Mouse (Mus musculus) testis, postnatal 14 days (tissue): ENCODE results near the gene Meox2.
"Not testable (repeated sequence)": the region's sequence is repeated elsewhere in the genome, so short reads cannot be mapped to it uniquely, and the experiment has no call there.

ENCODE experiments used
- DNase-seq: peaks from one replicate; pipeline ENCODE4 v3.0.0; 2021; ENCODE audit warnings: low spot score

Gene Meox2

DNA sequence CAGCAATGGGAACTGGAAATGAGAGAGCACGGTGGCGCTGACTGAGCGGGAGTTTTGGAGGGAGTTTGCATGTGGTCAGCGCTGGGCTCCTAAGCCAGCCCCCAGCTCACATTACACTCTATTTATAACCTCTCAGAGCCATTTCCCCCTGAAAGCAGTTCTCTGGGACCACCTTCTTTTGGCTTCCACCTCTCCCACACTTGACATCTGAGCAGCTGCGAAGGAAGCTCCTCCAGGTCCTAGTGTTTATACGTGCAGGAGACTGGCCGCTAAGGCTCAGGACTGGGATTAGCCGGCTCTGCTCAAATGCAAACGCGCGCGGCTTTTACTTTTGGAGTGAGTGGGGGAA is at the start of gene Meox2:
Gene Meox2 (plus strand): TSS at position 151 of the 349 bp plus-strand sequence.
- DNase-seq: no peak

DNA sequence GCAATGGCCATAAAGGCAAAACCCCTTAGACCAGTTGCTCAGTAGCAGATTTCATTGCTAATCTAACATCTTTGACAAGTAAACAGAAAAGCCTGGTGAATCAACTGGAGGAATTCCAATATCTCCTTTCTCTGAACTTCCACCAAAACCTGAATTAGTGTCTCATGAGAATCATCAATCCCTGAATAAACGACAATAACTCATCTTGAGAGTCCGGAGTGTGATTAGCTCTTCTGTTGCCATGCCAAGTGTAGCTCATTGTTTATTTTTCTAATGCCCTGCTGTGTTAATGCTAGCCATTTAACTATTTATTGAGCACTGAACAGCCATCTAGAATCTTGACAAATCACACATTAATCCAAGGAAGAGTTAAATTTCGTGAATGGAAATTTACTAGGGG is 35.7 kb upstream of the Meox2 start:
- no peak for DNase-seq

DNA sequence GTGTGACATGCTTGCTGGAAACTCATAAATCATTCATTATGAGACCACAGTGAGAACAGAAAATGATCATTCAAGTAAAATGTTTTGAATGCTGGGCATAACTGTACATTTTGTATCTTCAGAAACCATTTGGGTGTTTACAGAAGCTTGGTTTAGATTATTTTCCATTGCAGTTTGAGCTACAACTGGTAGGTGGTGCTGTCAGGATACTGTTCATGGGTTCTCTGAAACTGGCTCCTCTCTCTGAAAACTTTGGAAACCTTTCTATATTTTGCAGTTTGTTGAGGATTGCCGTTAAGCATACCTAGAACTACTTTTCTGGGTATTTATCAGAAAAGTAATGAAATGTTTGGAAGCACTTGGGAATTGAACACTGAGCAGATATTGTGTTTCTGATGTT is 31.0 kb upstream of the Meox2 start:
- DNase-seq: no peak

DNA sequence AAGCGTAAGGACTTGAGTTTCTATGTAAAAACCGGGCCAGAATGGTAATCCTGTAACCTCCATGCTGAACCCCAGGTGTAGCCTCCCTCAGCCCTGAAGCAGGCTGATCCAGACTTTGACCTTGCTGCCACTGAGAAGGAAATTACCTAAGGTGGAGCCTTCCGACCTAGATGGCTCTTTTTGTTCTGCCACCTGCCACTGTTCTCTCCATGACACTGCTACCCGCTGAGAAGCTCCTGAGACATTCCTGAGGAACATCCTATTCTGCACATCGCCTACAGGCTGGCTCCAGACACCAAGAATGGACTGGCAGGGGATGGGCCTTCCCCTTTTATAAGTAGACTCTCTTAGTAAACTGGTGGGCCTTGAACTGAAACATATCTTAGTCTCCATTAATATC is 28.3 kb upstream of the Meox2 start:
- not testable (repeated sequence) for DNase-seq

DNA sequence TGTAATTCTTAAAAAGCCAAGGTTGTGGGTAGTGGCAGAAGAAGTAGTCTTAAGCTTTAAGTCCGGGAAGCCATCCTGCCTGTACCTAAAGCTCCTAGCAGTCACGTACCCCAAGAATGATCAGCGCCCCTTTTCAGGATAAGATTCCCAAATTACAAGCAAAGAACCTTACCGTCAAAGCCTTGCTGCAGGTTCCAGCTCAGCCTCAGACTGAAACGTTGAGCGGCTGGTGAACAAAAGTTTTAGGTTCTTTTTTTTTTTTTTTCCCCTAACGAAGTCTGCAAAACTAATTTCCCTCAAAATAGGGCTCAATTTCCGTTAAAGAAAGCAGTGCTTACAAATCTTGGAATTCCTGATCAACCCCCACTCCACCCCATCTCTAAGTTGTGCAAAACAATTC is 1.8 kb upstream of the Meox2 start:
- DNase-seq: no peak

DNA sequence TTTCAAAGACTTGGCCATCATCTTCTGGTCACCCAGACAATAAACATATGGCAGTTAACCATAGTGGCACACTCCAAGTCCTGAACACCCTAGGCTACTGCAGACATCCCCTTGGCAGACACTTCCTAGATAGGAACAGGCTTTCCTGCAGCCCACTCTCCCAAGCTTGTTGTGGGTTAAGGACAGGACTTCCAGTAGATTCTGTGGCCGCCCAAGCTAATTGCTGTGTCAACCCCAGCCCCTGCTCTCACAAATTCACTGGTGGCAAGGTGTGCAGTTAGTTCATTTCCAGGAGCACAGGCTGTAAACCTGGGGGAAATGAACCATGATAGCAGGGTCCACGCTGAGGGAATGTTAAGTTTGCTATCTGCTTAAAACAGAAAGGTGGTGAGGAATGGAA is 1.2 kb upstream of the Meox2 start:
- no peak for DNase-seq

DNA sequence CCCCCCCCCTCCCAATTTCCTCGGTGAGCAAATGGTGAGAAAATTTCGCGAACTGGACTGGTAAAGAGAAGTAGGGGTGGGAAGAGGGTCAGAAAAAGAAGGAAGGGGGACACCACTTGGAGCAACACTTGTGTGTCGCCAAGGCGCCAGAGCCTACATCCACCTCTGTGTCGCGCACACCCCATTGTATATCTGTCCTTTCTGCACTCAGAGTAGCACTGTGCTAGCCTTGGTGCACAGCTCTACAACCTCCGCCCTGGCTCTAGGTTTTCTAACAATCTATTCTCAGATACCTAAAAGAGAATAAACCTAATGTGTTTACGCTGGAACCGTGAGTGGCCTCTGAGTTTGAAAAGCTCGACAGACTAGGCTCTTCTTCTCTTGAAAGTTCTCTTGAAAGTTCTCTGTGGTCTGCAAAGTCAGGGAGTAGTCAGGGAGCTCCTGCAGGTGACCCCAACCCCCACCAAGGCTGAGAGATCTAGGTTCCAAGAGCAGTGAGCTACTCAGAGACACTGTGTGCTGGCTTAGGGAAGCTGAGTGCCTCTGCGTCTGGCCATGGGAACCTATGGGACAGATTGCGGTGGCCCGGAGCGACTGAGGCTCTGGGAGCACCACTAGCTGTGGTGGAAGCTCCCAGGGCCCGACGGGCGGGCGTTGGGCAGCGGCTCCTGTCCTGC is 489 bp upstream of the Meox2 start:
- no peak for DNase-seq

DNA sequence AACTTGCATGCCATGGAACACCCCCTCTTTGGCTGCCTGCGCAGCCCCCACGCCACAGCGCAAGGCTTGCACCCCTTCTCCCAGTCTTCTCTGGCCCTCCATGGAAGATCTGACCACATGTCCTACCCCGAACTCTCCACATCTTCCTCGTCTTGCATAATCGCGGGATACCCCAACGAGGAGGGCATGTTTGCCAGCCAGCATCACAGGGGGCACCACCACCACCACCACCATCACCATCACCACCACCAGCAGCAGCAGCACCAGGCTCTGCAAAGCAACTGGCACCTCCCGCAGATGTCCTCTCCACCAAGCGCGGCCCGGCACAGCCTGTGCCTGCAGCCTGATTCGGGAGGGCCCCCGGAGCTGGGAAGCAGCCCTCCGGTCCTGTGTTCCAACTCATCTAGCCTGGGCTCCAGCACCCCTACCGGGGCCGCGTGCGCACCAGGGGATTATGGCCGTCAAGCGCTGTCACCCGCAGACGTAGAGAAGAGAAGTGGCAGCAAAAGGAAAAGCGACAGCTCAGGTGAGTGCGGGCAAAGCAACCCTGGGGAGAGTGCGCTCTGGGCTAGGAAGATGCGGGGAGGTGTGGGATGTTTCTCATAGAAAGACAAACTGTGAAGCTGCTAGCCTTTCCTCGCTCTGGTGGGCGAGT is 606 bp downstream of the Meox2 start:
- DNase-seq: no peak

DNA sequence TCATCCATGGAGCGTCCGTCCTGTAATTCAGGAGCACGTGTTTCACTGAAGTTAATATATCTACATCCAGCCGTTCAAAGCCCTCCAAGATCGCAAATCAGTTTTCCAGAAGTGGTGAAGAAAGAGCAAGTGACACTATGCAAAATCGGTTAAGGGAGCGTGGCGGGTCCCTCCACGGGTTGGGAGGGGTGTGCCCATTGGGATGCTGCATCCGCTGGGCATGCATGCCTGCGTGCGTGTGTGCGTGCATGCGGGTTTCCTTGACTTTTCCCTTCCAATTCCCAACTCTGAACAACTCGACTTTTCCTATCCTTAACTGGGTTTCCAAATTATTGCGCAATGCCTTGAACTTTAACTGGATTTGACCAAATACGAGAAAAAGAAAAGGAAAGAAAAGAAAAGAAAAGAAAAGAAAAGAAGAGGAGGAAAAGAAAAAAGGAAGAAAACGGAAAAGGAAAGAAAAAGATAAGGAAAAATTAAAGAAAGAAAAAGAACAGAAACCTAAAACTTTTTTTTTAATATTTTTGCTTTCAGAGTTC is 1.2 kb downstream of the Meox2 start:
- DNase-seq: no peak

DNA sequence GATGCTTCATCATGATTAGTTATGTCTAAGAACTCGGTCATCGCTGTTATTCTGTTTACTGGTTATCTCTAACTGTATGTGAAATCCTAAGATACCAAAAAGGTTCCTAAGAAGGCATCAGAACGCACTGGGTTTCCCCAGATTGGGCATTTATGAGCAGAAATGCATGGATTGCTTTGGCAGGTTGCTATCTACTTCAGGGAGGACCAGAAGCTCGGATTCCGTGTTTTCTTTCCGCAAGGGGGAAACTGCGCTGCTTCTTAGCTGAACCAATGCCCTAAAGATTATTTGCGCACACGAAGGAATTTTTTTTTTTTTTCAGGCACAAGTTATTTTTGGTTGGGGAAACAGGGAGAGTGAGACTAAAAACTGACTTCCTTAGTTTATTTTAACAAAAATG is 2.6 kb downstream of the Meox2 start:
- no peak for DNase-seq

DNA sequence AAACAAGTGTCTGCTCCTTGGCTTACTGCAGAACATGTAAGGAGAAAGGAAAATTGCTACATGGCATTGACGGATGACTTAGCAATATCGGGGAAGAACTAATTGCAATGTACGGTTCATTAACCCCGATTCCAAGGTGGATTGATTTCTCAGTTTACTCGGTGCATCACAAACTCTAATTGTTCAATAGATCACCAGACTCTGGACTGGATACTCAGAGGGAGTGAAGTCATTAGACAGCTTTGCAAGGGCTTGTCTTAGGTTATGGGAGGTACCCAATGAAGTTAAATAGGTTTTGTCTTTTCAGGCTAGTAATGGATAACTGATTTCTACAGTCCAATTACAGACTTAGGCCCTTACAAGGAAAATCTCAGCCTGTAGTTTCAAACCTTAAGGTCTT is 10.9 kb downstream of the Meox2 start:
- no peak for DNase-seq

DNA sequence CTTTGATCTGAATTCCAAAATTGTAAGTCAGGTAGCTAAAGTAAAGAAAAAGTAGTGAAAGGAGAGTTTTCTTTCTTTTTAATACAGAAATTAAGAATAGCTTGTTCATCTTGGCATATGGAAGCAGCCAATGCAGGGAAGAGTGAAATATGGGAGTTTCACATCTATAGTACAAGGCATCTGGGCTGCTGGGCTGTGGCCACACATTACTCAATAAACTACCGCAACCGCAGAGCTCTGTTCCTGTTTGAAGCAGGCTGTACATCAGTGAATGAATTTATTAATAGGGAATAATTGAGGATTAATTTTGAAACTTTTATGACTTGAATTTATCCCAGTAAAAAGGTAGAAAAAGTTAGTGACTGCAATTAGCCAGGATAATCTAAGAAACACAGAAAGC is 15.4 kb downstream of the Meox2 start:
- no peak for DNase-seq

DNA sequence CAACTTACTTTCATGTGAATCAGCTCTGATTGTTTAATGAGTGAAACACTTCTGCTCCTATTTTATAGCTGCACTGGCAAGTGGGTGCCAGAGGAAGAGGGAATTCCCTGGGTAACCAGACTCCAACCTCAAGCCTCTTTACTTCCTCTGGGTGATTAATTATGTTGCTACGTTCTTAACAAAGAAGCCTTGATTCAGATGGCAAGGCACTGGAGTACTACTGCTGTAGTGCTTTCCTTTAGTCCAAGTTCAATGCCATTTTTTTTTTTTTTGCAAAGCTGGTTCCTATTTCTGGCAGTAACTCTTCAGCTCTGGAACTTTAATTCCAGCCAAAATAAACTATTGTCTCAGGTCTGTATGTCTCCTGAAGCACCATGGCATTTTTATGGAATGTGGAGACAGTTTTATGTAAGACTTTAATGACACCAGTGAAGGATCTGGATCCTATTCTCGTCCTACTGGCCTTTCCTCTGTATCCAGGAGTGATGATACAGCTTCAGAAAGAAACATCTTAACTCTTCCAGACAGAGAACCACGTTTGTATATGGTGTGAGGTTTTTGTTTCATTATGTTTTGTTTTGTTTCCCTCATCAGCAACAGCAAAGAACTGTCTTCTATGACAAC is 33.9 kb downstream of the Meox2 start:
- no peak for DNase-seq

DNA sequence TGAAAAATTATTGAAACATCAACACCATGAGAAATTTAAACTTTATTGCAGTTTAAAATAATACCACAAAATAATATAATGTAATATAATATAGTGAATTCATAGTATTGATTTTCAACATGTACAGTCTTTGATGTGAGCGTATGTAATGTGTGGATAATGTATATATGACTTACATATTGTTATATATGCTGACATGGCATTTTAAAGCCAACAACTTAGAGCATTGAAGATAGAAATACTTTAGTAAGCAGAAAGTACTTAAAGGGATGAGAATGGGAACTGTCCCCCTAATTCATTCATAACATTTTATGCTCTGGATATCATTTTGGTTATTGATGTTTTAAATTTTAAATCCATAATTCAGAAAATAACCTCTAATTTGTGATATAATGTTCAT is 35.5 kb downstream of the Meox2 start:
- DNase-seq: no peak

DNA sequence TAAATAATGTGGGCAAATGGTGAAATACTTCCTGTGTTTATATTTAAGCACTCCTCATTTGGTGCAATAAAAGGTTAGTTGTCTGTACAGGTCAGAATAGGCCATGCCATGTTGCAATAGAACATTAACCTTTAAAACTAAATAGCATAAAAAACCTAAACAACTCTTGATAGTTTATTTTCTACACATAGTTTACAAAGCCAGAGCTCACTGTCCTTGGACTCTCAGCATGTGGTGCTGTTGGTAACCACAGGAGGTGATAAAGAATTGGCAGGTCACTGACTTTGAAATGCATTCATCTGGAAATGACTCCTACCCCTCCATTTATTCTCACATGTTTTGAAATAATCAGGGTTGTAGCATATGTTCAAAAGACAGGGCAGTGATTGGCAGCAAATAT is 59.4 kb downstream of the Meox2 start:
- no peak for DNase-seq

DNA sequence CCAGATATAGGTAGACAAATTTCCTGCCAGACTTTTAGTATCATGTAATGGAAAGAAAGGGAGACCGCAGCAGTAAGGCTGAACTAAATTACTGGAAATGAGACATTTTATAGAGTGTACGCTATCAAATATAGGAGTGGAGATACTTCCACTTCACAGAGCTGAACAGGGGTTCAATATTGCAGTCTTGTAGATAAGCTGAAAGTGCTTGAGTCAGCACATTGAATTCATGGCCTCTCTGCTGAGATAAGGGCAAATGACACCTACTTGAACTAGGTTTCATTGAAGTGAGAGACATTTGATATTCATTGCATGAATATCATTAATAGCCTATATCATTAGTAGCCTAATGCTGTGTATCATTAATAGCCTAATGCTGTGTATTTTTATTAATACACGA is 65.0 kb downstream of the Meox2 start:
- no peak for DNase-seq

DNA sequence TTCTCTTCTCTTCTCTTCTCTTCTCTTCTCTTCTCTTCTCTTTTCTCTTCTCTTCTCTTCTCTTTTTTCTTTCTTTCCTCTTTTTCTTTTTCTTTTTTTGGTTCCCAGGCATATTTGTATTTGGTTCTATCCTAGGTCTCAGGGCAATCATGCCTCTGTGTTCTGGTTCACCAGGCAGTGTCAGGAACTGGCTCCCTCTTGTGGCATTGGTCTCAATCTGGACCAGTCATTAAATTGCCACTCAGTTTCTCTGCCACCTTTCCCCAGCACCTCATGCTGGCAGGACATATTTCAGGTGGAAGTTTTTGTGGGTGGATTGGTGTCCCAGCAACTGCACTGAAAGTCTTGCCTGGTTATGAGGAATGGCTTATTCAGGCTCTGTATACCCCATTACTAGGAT is 75.3 kb downstream of the Meox2 start:
- no peak for DNase-seq

DNA sequence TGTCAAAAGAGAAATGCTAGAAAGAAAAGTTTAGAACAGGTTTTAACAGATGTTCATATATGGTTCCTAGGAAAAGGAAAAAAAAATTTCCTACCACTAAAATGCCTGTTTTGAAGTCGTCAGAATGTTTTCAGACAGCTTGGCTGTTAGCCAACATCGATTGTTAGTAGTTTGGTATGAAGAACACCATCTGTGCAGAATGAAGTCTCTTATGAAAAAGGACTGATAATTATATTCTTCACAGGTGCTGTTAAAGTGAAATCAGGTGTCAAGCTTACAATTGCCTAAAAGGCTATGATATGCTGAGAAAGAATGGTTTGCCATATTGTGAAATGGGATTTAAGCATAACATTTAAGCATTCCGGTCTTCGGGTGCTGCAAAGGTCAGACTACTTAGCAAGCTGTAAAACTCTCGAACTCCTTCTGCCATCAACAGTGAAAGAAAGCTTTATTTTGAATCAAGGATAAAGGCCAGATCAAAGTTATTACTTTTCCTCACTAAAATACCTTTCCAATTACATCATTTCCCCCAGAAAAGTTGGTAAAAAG is 80.7 kb downstream of the Meox2 start:
- no peak for DNase-seq
